Mouse (Mus musculus) spleen, postnatal 0 days (tissue): ENCODE results near the gene Zcchc3. TPM values are rescaled to one million over a fixed set of nuclear protein-coding genes. Genes with fewer than 3 reads are reported as not detected.

ENCODE experiments used
- polyA plus RNA-seq: library from polyadenylated mRNA; unstranded; fragments of >200 nt; fragmentation: Nextera tagmentation; extraction: Ambion mirVana; gene quantifications from 2 replicates; pipeline ENCODE4 v1.2.1, GENCODE M21; 2015

Zcchc3 gene
- polyA plus RNA-seq, result 15.6 and 16.3 TPM in 2 replicates

GRCm38 (mm10) chr2:152414591-152415165, at the start of gene Zcchc3:
Zcchc3 (minus strand) TSS chr2:152415027.

GRCm38 (mm10) chr2:152415287-152415686, 460 bp upstream of the Zcchc3 start, which contains the start of gene 6820408C15Rik:
6820408C15Rik (plus strand) TSS chr2:152415587.

GRCm38 (mm10) chr2:152397680-152398435, 17.0 kb downstream of the Zcchc3 start, which contains the start of gene Sox12:
Sox12 (minus strand) TSS chr2:152398063.

GRCm38 (mm10) chr2:152376345-152376741, 38.5 kb downstream of the Zcchc3 start, which contains the start of gene Nrsn2:
Nrsn2 (minus strand) TSS chr2:152376638.

Other genes starting within 250 kb of the Zcchc3 start
- gene Csnk2a1, start 188.2 kb downstream of the Zcchc3 start, polyA plus RNA-seq, result 63.5 and 71.2 TPM in 2 replicates
- gene Tbc1d20, start 121.2 kb downstream of the Zcchc3 start, polyA plus RNA-seq, result 14.9 and 18.5 TPM in 2 replicates
- 65.4 and 71.0 TPM in 2 replicates for gene Rbck1, start 82.4 kb downstream of the Zcchc3 start, polyA plus RNA-seq
- 1.2 and 1.8 TPM in 2 replicates for gene Trib3, start 71.0 kb downstream of the Zcchc3 start, polyA plus RNA-seq
- not detected in 2 replicates for gene Nrsn2, start 38.4 kb downstream of the Zcchc3 start, polyA plus RNA-seq
- 3.5 and 3.9 TPM in 2 replicates for gene Sox12, start 17.0 kb downstream of the Zcchc3 start, polyA plus RNA-seq
- gene 6820408C15Rik, start 560 bp upstream of the Zcchc3 start, polyA plus RNA-seq, result 0.59 and 0.61 TPM in 2 replicates
- gene Defb23, start 49.6 kb upstream of the Zcchc3 start, polyA plus RNA-seq, result not detected in 2 replicates
- not detected in 2 replicates for gene Defb20, start 62.0 kb upstream of the Zcchc3 start, polyA plus RNA-seq
- not detected in 2 replicates for gene Defb22, start 75.1 kb upstream of the Zcchc3 start, polyA plus RNA-seq
- gene Defb26, start 96.7 kb upstream of the Zcchc3 start, polyA plus RNA-seq, result not detected in 2 replicates
- gene Defb28, start 103.2 kb upstream of the Zcchc3 start, polyA plus RNA-seq, result not detected in 2 replicates
- not detected in 2 replicates for gene Defb29, start 125.1 kb upstream of the Zcchc3 start, polyA plus RNA-seq
- gene Gm17416, start 154.3 kb upstream of the Zcchc3 start, polyA plus RNA-seq, result not detected in 2 replicates
- gene Defb21, start 157.7 kb upstream of the Zcchc3 start, polyA plus RNA-seq, result not detected in 2 replicates
- gene Defb19, start 165.3 kb upstream of the Zcchc3 start, polyA plus RNA-seq, result not detected in 2 replicates
- not detected in 2 replicates for gene Defb45, start 184.4 kb upstream of the Zcchc3 start, polyA plus RNA-seq
- gene Defb36, start 189.3 kb upstream of the Zcchc3 start, polyA plus RNA-seq, result not detected in 2 replicates
- gene Defb25, start 208.0 kb upstream of the Zcchc3 start, polyA plus RNA-seq, result 0.80 TPM in 1 of 2 replicates, not detected in the other
- 9.0 and 12.1 TPM in 2 replicates for gene Rem1, start 211.9 kb upstream of the Zcchc3 start, polyA plus RNA-seq